Mouse (Mus musculus) common myeloid progenitor, adult 5-6 weeks (primary cell): ENCODE data around the gene B230219D22Rik. TPM values are rescaled to one million over a fixed set of nuclear protein-coding genes. Genes with fewer than 3 reads are reported as not detected.
"Not testable (repeated sequence)": the region's sequence is repeated elsewhere in the genome, so short reads cannot be mapped to it uniquely, and the experiment has no call there.

Experiments
- ATAC-seq: replicated peaks from 2 replicates; pipeline ENCODE4 v1.8.0; 2016; ENCODE audit warnings: low read depth, mild to moderate bottlenecking, moderate TSS enrichment, inconsistent platforms; ENCODE audit not compliant: poor library complexity, severe bottlenecking
- total RNA-seq: library from RNA; stranded (forward); fragments of 200-1000, 187-1606 nt; gene quantifications from 2 replicates; pipeline ENCODE4 v1.2.3, GENCODE M21; 2017

B230219D22Rik gene
- total RNA-seq, result 46.0 and 50.2 TPM in 2 replicates

GRCm38 (mm10) chr13:55692535-55693242 is at the start of gene B230219D22Rik:
B230219D22Rik (plus strand) TSS chr13:55693124.
- peak; percentile 94 for ATAC-seq

- peak; percentile 76 for ATAC-seq
These were observed 48.4 kb upstream of the B230219D22Rik start for GRCm38 (mm10) chr13:55644525-55644924.

- no peak for ATAC-seq
These were observed 42.8 kb upstream of the B230219D22Rik start for GRCm38 (mm10) chr13:55650098-55650497.

GRCm38 (mm10) chr13:55650980-55651379 is 41.9 kb upstream of the B230219D22Rik start:
- ATAC-seq, result no peak

GRCm38 (mm10) chr13:55668550-55668949 is 24.4 kb upstream of the B230219D22Rik start:
- 0 out of 2 replicates have a peak, but pooled peaks have one; percentile 42 for ATAC-seq

- ATAC-seq, result no peak
These were observed 20.2 kb upstream of the B230219D22Rik start for GRCm38 (mm10) chr13:55672711-55673110.

GRCm38 (mm10) chr13:55677364-55677763 is 15.6 kb upstream of the B230219D22Rik start:
- no peak for ATAC-seq

GRCm38 (mm10) chr13:55682201-55682600 is 10.7 kb upstream of the B230219D22Rik start:
- no peak for ATAC-seq

GRCm38 (mm10) chr13:55683581-55683980 is 9.3 kb upstream of the B230219D22Rik start:
- no peak for ATAC-seq

GRCm38 (mm10) chr13:55686107-55686633 is 6.8 kb upstream of the B230219D22Rik start:
- no peak for ATAC-seq

- ATAC-seq, result no peak
These were observed 4.9 kb upstream of the B230219D22Rik start for GRCm38 (mm10) chr13:55687927-55688602.

- ATAC-seq, result no peak; the same call in 1 of the 2 replicates
These were observed 358 bp downstream of the B230219D22Rik start for GRCm38 (mm10) chr13:55693243-55693721.

- no peak for ATAC-seq
These were observed 1.2 kb downstream of the B230219D22Rik start for GRCm38 (mm10) chr13:55694110-55694509.

- not testable (repeated sequence) for ATAC-seq
These were observed 3.1 kb downstream of the B230219D22Rik start for GRCm38 (mm10) chr13:55695989-55696388.

GRCm38 (mm10) chr13:55704301-55704700 is 11.4 kb downstream of the B230219D22Rik start:
- no peak for ATAC-seq

GRCm38 (mm10) chr13:55712846-55713245 is 19.9 kb downstream of the B230219D22Rik start:
- ATAC-seq, result no peak

GRCm38 (mm10) chr13:55714501-55715166 is 21.7 kb downstream of the B230219D22Rik start, which contains the start of gene Txndc15:
Txndc15 (plus strand) TSS chr13:55714650.
- peak; percentile 98 for ATAC-seq

GRCm38 (mm10) chr13:55715167-55715512 is 22.2 kb downstream of the B230219D22Rik start:
- no peak for ATAC-seq

GRCm38 (mm10) chr13:55715908-55716510 is 23.1 kb downstream of the B230219D22Rik start:
- no peak for ATAC-seq

GRCm38 (mm10) chr13:55721516-55721915 is 28.6 kb downstream of the B230219D22Rik start:
- ATAC-seq, result no peak
